Mouse (Mus musculus): Measurements from ENCODE around the gene Adam12.

DNA sequence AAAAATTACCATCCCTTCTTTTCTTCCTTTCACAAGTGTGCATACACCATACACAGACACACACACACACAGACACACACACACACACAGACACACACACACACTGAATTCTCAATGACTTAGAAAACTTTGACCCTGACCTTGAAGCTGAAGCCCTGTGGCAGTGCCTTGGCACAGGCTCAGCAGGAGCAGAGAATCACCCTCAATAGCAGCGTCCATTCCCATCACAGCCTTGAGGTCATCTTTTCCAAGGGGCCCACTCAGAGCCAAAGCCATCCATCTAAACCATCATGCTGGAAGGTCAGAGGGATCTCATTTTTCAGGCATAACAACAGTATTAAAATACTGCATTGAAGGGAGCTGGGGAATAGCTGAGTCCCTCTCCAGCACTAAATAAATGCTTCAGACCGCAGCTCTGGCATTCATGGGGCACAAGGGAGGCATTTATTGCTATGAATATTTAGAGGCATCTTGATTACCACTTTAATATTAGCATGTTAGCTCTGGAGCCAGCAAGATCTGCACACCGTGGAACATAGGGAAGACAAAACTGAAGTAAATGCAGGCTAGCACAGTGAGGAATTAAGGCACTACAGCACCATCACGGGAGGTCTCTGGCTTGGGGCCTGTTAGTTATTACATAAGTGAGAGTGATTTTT, 92.5 kb downstream of the Adam12 start:
- TF ChIP-seq CTCF (IDR thresholded peaks at IDR 0.05; ENCODE audit: insufficient read depth, low read depth, low read length) (no peak), POLR2A (IDR thresholded peaks at IDR 0.05; ENCODE audit: insufficient read depth, low read depth, low read length) (no peak)

Data from olfactory bulb, adult 2 months (tissue).